Mouse (Mus musculus): Measurements from ENCODE around the gene Ddx39b. TPM values are rescaled to one million over a fixed set of nuclear protein-coding genes. Genes with fewer than 3 reads are reported as not detected.

The Ddx39b gene
- polyA plus RNA-seq, 1 experiment from 2014 or later: 569 TPM

GRCm38 (mm10) chr17:35262664-35263522 lies 21.3 kb downstream of the Ddx39b start, which contains the start of gene H2-D1:
H2-D1 (plus strand) TSS chr17:35262730.
- Histone ChIP-seq H3K4me1 (ENCODE audit: insufficient read depth) (no peaks in the 10 kb centered on the region), H3K27ac (ENCODE audit: low read depth) (no peak within 1 kb of the TSS), H3K4me3 (ENCODE audit: low read depth, low read length) (peak within 1 kb of the TSS; percentile 65), H3K9me3 (ENCODE audit: low read depth, low read length) (no peaks in the 10 kb centered on the region), H3K36me3 (ENCODE audit: insufficient read depth) (no peaks in the 10 kb centered on the region), H3K9ac (peak within 1 kb of the TSS; percentile 58), H3K4me2 (peak within 1 kb of the TSS; percentile 98), H3K27me3 (ENCODE audit: insufficient read depth, low read length) (peaks cover 16% of the 10 kb centered on the region; the same call in 1 of the 2 replicates)
- WGBS: under 1% methylated on average over 72 of the region's 73 CpGs
- ATAC-seq (ENCODE audit: insufficient read depth) (peak; percentile 87), DNase-seq (peak; percentile 92)
- TF ChIP-seq CTCF (IDR thresholded peaks at IDR 0.05; ENCODE audit: low read depth): no peak

- H3K4me3 ChIP-seq (ENCODE audit: low read depth, low read length): peak overlapping the region; percentile 65
- H3K9ac ChIP-seq: peak overlapping the region; percentile 58
- TF ChIP-seq CTCF (IDR thresholded peaks at IDR 0.05; ENCODE audit: low read depth): no peak
- WGBS: under 1% methylated on average over 31 of the region's 31 CpGs
- H3K4me2 ChIP-seq: peak overlapping the region; percentile 98
- DNase-seq: no peak
- H3K4me1 ChIP-seq (ENCODE audit: insufficient read depth): no peaks in the 10 kb centered on the region
- H3K27me3 ChIP-seq (ENCODE audit: insufficient read depth, low read length): peaks cover 16% of the 10 kb centered on the region; the same call in 1 of the 2 replicates
- H3K27ac ChIP-seq (ENCODE audit: low read depth): no peak overlapping the region
- peak; percentile 28; the same call in 1 of the 2 replicates for ATAC-seq (ENCODE audit: insufficient read depth)
- H3K36me3 ChIP-seq (ENCODE audit: insufficient read depth): no peaks in the 10 kb centered on the region
- H3K9me3 ChIP-seq (ENCODE audit: low read depth, low read length): no peaks in the 10 kb centered on the region
These were observed 22.0 kb downstream of the Ddx39b start for GRCm38 (mm10) chr17:35263523-35263883.

GRCm38 (mm10) chr17:35267399-35268086 lies 26.0 kb downstream of the Ddx39b start:
- H3K36me3 ChIP-seq (ENCODE audit: insufficient read depth): no peaks in the 10 kb centered on the region
- no peaks in the 10 kb centered on the region for H3K9me3 ChIP-seq (ENCODE audit: low read depth, low read length)
- no peak for TF ChIP-seq CTCF (IDR thresholded peaks at IDR 0.05; ENCODE audit: low read depth)
- peaks cover 6% of the 10 kb centered on the region; the same call in 1 of the 2 replicates for H3K27me3 ChIP-seq (ENCODE audit: insufficient read depth, low read length)
- H3K9ac ChIP-seq: no peak overlapping the region
- no peak for ATAC-seq (ENCODE audit: insufficient read depth)
- no peak overlapping the region for H3K4me3 ChIP-seq (ENCODE audit: low read depth, low read length)
- 48% methylated on average over 1 of the region's 1 CpGs for WGBS
- no peak for DNase-seq
- H3K27ac ChIP-seq (ENCODE audit: low read depth): no peak overlapping the region
- no peak overlapping the region for H3K4me2 ChIP-seq
- no peaks in the 10 kb centered on the region for H3K4me1 ChIP-seq (ENCODE audit: insufficient read depth)

GRCm38 (mm10) chr17:35269653-35270347 lies 28.3 kb downstream of the Ddx39b start:
- H3K4me2 ChIP-seq: no peak overlapping the region
- H3K4me1 ChIP-seq (ENCODE audit: insufficient read depth): no peaks in the 10 kb centered on the region
- no peak overlapping the region for H3K9ac ChIP-seq
- no peak overlapping the region for H3K27ac ChIP-seq (ENCODE audit: low read depth)
- WGBS: 23% methylated on average over 3 of the region's 3 CpGs
- no peak for TF ChIP-seq CTCF (IDR thresholded peaks at IDR 0.05; ENCODE audit: low read depth)
- DNase-seq: peak; percentile 89
- H3K27me3 ChIP-seq (ENCODE audit: insufficient read depth, low read length): no peaks in the 10 kb centered on the region
- no peaks in the 10 kb centered on the region for H3K9me3 ChIP-seq (ENCODE audit: low read depth, low read length)
- no peak for ATAC-seq (ENCODE audit: insufficient read depth)
- H3K4me3 ChIP-seq (ENCODE audit: low read depth, low read length): no peak overlapping the region
- no peaks in the 10 kb centered on the region for H3K36me3 ChIP-seq (ENCODE audit: insufficient read depth)

- 64% methylated on average over 3 of the region's 3 CpGs for WGBS
- no peaks in the 10 kb centered on the region for H3K9me3 ChIP-seq (ENCODE audit: low read depth, low read length)
- no peaks in the 10 kb centered on the region for H3K4me1 ChIP-seq (ENCODE audit: insufficient read depth)
- no peak overlapping the region for H3K4me2 ChIP-seq
- no peak for TF ChIP-seq CTCF (IDR thresholded peaks at IDR 0.05; ENCODE audit: low read depth)
- ATAC-seq (ENCODE audit: insufficient read depth) (no peak), DNase-seq (no peak)
- H3K27me3 ChIP-seq (ENCODE audit: insufficient read depth, low read length): peaks cover 15% of the 10 kb centered on the region; the same call in 1 of the 2 replicates
- H3K36me3 ChIP-seq (ENCODE audit: insufficient read depth): no peaks in the 10 kb centered on the region
- H3K4me3 ChIP-seq (ENCODE audit: low read depth, low read length): no peak overlapping the region
- H3K27ac ChIP-seq (ENCODE audit: low read depth): no peak overlapping the region
- H3K9ac ChIP-seq: no peak overlapping the region
These were observed 30.7 kb downstream of the Ddx39b start for GRCm38 (mm10) chr17:35272249-35272648.

GRCm38 (mm10) chr17:35274770-35275169 lies 33.2 kb downstream of the Ddx39b start:
- H3K27ac ChIP-seq (ENCODE audit: low read depth): no peak overlapping the region
- no peak overlapping the region for H3K4me3 ChIP-seq (ENCODE audit: low read depth, low read length)
- H3K27me3 ChIP-seq (ENCODE audit: insufficient read depth, low read length): peaks cover 15% of the 10 kb centered on the region; the same call in 1 of the 2 replicates
- WGBS: 4% methylated on average over 11 of the region's 11 CpGs
- peak; percentile 88 for DNase-seq
- no peak overlapping the region for H3K4me2 ChIP-seq
- H3K36me3 ChIP-seq (ENCODE audit: insufficient read depth): no peaks in the 10 kb centered on the region
- no peak overlapping the region for H3K9ac ChIP-seq
- H3K4me1 ChIP-seq (ENCODE audit: insufficient read depth): no peaks in the 10 kb centered on the region
- peak; percentile 58; the same call in 1 of the 2 replicates for ATAC-seq (ENCODE audit: insufficient read depth)
- peak; percentile 96 for TF ChIP-seq CTCF (IDR thresholded peaks at IDR 0.05; ENCODE audit: low read depth)
- no peaks in the 10 kb centered on the region for H3K9me3 ChIP-seq (ENCODE audit: low read depth, low read length)
